Mouse (Mus musculus) kidney, adult 11 months (tissue): ENCODE results near the gene Zfp975.
"Not testable (repeated sequence)": the region's sequence is repeated elsewhere in the genome, so short reads cannot be mapped to it uniquely, and the experiment has no call there.

ENCODE experiments used
- DNase-seq: peaks from one replicate; pipeline ENCODE4 v3.0.0; 2022

Gene Zfp975

DNA sequence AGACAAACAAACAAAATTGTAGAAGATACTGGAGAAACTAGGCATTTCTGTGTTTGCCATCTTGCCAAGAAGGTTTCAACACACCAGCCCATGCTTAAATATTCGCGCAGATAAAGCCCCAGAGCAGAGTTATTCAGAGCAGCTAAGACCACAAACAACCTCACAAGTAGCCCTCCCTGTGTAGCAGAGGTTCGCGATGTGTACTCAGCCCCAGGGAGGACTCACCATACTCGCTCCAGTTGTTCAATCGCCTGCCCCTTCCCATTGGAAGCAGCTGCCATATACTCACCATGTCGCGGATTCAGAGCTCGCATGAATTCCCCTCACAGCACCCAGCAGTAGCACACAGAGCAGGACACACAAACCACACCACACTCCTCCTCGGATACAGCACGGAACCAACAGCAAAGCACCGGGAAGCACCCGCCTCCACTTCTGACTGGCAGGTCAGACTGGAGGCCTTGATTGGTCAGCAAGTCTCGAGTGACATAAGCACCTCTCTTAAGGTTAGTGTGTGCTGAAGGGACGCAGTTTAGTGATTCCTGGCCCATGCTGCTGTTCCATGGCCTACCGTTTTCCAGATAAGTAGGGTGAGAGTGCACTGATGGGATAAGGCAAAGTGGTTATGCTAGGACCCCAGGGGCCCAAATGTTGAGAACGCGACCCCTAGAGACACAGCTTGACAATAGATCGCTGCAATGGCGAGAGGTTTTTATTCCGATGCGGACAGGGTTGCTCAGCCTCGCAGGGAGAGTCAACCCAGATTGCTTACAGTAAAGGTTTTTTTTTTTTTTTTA lies at the start of gene Zfp975:
Gene Zfp975, minus strand, starts transcription at position 381 of the 797 bp plus-strand sequence.
- peak; percentile 86 for DNase-seq

GRCm38 (mm10) chr7:42738536-42739210 lies 46.1 kb upstream of the Zfp975 start:
- DNase-seq, result no peak

GRCm38 (mm10) chr7:42726917-42727316 lies 34.4 kb upstream of the Zfp975 start, which contains the start of gene Gm17067:
Gene Gm17067, minus strand, starts transcription at chr7:42727017.
- DNase-seq, result not testable (repeated sequence)

DNA sequence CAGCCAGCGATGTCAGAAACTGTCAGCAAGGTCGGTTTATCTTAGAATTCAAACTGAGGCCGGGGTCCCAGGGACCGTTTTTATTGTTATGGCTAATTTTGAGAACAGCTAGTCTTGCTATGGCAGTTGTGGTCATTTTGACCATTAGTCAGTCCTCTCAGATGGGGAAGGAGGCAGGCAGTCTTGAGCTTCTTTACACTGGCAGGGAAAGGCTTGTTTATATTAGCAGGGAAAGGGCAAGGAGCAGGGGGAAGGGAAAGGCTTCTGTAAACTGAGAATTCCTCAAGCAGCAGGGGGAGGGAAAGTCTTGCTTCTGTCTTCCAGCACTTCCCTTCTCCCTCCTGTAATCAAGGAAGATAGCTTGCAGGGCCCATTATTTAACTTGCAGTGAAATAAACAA lies 709 bp upstream of the Zfp975 start:
- DNase-seq, result peak; percentile 2

DNA sequence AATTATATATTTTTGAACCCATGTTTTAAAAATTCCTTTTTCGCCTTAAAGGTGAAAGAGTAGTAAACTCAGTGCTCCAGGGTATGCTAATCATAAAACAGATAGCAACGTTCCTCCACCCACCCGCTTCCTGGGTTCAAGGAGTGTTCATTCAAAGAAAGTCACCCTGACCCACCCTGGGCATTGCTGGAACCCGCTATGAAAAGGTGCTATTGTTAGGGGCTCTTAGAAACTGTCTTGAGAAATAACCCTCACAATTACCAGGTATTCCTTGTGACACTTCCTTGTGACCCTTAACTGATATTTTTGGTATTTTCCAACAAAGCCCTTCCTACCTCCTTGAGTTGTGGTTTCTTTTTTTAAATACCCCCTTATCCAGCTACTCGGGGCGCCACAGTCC lies 12.5 kb downstream of the Zfp975 start:
- not testable (repeated sequence) for DNase-seq

GRCm38 (mm10) chr7:42679646-42680045 lies 12.9 kb downstream of the Zfp975 start:
- not testable (repeated sequence) for DNase-seq

- DNase-seq, result not testable (repeated sequence)
These were observed 32.4 kb downstream of the Zfp975 start for GRCm38 (mm10) chr7:42660140-42660539.

DNA sequence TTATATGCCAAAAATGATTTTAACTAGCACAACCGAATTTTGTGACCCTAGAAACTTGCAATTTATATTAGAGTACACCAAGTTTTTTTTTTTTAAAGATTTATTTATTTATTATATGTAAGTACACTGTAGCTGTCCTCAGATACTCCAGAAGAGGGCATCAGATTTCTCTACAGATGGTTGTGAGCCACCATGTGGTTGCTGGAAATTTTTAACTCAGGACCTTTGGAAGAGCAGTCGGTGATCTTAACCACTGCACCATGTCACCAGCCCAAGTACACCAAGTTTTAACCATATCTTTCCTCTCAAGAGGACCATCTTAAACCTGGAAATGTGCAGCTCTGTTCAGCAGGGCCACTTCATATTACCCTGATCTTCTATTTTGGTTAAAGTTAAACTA lies 37.3 kb downstream of the Zfp975 start:
- not testable (repeated sequence) for DNase-seq

GRCm38 (mm10) chr7:42643120-42643620 lies 49.4 kb downstream of the Zfp975 start:
- DNase-seq, result not testable (repeated sequence)

DNA sequence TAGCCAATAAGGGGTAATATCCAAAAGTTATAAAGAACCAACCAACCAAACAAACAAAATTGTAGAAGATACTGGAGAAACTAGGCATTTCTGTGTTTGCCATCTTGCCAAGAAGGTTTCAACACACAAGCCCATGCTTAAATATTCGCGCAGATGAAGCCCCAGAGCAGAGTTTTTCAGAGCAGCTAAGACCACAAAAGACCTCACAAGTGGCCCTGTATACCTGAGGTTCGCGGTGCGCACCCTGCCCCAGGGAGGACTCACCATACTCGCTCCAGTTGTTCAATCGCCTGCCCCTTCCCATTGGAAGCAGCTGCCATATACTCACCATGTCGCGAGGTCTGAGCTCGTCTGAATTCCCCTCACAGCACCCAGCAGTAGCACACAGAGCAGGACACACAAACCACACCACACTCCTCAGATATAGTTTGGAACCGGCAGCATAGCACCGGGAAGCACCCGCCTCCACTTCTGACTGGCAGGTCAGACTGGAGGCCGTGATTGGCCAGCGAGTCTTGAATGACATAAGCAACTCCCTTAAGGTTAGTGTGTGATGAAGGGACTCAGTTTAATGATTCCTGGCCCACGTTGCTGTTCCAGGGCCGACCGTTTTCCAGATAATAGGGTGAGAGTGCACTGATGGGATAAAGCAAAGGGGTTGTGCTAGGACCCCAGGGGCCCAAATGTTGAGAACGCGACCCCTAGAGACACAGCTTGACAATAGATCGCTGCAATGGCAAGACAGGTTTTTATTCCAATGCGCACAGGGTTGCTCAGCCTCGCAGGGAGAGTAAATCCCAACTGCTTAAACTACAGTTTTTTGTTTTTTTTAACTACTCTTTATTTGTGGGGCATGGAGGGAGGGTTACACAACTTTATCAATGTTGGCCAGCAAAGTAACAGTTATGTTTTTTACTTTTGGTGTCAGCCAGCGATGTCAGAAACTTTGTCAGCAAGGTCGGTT lies 50.1 kb downstream of the Zfp975 start, which contains the start of gene Zfp976:
Gene Zfp976, minus strand, starts transcription at position 437 of the 964 bp plus-strand sequence.
- peak; percentile 70 for DNase-seq

- not testable (repeated sequence) for DNase-seq
These were observed 61.5 kb downstream of the Zfp975 start for GRCm38 (mm10) chr7:42631031-42631430.
